Mouse (Mus musculus) gastrocnemius, postnatal 25 days (tissue): ENCODE data around the gene Tlr5. TPM values are rescaled to one million over a fixed set of nuclear protein-coding genes. Genes with fewer than 3 reads are reported as not detected.

Experiments used
- DNase-seq: peaks from one replicate; pipeline ENCODE4 v3.0.0; 2022
- total RNA-seq, 2 experiments: library from RNA; stranded (reverse); gene quantifications; 1 replicate in 1 of 2; 2 replicates in 1 of 2; pipeline ENCODE4 v1.2.3; 2021

The Tlr5 gene
- total RNA-seq, 2 experiments from 2014 or later, result 1.5 to 2.0 TPM

DNA sequence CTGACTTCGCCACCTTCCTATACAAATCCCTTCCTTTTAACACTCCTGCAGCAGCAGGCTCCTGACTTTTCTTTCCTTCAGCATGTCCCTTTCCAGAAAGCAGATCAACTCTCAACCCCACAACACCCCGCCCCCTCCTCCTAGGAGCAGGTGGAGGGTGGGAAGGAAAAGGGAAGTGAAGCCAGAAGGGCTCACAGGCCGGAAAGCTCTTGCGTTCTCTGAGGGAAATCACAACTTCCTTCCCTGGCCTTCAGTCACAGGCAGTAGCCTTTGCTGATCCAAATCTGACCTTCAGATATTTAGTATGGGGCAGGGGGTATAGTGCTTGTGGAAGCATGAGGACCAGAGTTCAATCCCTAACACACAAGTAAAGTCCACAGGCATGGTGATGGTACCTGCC lies 921 bp upstream of the Tlr5 start:
- no peak for DNase-seq

DNA sequence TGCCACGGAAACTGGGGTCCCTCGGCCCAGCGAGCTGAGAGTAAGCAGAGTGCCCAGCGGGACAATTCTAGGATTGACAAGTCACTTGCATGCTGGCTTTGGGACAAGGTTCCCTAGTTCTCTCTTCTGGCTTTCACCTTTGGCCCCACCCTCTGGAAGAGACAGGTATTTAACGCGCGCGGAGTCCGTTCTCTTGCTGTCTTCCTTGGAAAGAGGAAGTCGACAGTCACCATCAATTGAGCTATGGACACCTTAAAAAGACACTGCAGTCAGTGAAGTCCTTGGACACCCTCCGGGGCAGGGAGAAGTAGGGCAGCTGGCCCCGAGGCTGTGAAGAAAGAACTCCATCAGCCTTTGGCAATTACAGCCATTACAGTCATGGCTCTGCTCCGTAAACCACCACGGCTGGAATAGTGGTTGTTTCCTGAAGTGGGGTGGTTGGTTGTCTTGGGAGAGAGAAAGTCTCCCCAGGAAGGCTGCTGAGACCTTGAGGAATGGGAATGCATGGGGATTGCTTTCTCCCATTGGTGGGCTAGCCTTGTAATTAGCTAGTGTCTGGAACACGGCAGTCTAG lies 546 bp downstream of the Tlr5 start:
- DNase-seq, result no peak

DNA sequence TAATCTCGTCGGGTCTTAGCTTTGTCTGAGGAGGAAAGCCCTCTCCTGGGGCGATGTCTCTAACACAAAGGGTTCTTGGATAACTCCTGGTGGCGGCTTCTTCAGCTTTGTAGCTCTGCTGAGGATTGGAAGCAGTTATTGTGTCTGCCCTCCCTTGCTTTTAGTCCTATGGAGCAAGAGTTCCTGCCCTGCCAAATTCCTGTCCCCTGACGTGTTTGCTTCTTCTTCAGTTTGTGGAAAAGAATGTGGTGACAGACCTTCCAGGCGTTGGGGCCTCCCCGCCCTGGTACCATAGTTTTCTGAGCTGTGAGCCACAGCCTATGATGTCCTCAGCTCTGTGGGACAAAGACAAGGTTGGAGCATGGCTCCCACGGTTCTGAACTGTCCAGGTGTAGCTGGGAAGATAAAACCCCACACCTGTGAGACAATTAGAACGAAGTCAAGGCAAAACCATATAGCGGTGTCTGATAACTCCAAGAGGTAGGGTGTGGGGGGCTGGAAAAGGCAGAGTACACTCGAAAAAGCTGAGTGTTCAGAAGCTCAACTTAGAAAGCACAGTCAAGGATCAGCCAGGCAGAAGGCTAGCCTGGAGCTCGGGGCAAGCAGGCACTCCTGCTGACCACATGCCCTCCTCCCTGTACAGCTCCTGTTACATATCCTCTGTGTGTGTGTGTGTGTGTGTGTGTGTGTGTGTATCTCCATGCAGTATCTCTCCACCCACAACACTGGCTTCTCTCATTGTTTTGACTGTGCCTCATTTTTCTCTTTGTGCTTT lies 1.8 kb downstream of the Tlr5 start:
- DNase-seq, result no peak

DNA sequence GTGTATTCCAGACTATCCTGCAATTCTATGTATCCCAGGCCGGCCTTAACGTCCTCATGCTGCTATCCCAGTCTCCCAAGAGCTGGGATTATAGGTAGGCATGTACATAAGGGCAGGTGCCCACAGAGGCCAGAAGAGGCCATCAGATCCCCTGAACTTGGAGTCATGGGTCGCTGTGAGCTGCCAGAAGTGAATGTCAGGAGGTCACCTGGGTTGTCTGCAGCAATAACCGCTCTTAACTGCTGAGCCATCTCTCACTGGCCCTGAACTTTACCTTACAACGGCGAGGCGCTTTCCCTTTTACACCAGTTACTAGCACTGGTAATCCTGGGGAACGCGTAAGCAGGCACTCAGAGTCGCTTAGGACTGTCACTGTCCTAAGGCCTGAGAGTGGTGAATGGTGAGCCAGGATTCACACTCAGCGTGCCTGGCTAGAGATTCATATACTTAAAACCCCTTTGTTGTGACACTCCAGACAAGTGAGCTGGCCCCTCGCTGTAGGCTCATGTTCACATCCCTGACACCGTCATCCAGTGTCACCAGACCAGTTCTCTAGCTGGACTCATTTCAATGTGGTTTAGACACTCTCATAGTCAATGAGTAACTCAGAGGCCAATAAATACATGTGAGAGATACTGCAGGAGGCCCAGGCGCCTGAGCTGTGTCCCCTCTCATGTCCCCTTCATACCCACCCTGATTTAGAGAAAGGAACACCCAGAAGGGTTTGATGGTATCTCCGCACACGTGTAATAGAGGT lies 2.6 kb downstream of the Tlr5 start:
- DNase-seq, result no peak

DNA sequence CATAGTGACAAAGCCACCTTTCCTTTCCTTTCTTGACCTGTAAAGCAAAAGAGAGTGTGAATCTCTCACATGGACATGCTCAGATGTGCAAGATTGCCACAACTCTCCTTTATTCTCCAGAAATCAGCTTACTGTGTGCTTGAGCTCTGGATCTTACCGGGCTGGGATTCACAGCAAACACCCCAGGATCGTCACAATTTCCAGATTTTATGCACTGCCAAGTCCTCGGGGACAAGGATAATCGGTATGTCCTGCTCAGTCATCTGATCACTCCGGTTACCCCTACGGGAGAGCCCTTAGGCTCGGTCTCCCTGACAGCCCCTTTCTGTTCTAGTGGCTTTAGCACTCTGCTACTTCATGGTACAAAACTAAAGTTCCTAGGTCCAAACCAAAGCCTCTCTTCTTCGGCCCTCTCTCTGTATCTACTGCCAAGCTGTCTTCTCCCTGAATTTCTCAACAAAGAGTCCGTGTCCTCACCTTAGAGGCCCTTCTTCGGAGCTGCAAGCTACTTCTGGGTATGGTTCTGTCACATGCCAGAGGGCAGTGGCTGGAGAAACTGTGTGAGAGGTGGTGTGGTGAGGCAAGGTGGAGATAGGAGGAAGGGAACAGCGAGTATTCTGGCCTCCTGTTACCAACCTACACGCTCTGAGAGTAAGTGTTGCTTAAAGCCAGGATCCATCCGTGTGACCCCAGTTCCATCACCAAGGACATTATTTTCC lies 3.4 kb downstream of the Tlr5 start:
- DNase-seq, result no peak

DNA sequence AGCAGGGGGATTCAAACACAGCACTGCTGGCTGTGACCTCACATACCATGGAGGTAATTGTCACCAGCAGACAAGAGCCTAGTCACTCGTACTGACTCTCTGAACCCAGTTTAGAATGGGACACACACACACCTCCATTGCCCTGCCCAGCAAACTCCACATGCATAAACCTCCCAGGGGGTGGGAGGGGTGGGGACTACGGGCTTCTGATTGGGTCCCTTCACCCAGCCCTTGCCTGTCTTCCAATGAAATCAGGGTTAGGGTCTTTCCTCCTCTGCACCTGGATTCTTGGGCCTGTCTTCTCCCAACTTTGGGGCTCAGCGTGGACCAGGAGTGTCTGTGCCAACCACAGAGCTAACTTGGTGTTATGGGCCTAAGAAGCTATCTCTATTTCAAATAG lies 4.2 kb downstream of the Tlr5 start:
- no peak for DNase-seq

DNA sequence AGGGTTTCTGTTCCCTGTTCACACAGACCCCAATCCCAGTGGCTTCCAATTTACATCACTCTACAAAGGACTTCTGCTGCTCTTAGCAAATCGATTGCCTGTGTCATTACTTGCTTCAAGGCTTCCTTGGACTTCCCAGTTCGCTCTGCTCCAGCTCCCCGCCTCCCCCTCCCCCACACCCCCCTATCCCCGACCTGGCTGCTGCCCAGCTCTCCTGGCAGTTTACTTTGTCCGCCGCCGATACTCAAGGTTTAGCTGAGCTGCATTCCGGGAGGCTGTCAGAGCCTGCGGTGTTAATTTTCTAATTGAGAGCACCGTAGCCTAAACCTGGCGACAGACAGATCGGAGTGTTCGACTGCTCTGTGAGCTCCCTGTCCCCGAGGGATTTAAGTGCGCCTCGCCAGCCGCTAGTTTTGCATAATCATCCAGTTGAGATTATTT lies 4.7 kb downstream of the Tlr5 start:
- DNase-seq, result no peak

DNA sequence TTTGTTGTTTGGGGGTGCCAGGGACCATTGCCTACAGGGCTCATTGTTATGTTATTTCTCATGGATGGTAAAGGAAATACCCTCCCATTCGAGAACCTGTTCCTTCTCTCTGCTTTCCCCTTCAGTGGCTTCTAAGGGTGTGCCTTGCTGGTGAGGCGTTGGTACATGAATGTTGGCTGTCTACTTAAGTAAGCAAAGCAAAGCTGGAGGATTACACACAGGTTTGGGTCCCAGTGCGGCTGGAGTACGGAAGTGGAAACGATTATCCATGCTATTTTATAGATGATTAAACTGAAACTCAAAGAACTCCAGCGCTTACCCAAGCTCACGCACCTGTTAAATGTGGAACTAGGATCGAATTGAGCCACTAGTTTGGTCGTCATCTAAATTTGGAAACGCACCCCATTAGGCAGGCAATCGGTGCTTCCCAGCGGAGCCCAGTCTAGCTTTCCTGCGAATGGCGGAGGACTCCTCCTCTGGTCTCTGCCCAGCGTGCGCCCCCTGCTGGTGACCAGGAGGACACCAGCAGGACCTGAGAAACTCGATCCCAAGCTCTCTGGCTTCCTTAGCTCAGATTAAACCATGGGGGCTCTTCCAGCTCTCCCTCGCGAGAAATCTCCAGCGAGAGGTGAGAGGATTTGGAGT lies 5.3 kb downstream of the Tlr5 start:
- peak; percentile 77 for DNase-seq

DNA sequence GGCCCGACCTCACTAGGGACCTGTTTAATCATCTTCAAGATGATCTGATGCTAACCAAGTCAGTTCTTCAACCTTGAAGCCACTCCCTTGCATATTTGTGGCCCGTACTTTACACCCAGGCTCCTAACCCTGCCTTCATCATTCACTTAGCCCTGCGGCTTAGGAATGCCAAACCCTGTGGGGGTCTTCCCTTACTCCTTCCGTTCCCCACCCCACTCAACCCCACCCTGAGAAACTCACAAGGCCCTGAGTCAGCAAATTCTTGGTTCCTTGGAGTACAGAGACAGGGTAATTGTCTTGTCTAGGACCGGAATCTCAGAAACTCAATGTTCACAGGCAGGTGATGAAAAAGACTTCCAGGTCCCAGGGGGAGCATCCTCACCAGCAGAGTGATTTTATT lies 6.5 kb downstream of the Tlr5 start:
- DNase-seq, result no peak

DNA sequence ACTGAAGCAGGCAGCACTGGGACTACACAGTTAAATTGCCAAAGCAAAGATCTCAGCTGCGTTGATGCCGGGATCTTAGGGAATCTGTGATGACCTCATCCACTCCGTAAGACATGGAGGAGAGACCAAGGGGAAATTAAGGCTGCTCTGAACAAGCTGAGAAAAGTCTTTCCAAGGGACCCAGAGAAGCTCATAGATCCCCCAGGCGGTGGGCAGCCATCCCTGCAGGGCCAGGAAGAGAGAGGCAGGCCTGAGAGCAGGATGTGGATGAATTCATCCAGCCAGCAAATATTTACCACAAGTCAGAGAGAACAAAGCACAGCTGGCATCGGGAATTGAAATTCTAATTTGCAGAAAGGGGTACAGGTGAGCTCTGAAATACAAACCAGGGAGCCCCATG lies 8.7 kb downstream of the Tlr5 start:
- no peak for DNase-seq

DNA sequence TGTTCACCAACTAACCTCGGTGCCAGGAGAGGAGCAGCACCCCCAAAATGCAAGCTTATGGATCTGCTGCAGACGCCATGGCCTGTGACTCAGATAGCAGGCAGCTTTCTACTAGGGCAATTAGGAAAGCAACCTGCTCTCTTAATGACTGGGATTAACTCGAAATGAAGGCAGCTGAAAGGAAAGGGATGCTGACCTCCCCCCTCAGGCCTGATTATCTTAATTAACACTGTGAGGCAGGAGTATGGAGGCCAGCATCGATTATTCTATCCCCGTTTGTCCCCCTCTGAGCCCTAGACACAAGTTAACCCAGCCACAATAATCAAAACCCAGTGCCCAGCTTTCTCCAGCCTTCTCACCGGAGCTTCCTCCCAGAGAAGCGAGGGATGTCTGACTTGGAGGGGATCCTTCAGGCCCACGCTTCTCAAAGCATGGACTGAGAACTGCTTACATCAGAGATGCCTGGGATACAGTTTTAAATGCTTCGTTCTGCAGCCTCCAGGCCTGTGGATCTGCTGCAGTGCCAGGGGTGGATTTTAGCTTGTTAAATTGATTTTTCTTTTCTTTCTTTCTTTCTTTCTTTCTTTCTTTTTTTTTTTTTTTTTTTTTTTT lies 10.4 kb downstream of the Tlr5 start:
- no peak for DNase-seq

DNA sequence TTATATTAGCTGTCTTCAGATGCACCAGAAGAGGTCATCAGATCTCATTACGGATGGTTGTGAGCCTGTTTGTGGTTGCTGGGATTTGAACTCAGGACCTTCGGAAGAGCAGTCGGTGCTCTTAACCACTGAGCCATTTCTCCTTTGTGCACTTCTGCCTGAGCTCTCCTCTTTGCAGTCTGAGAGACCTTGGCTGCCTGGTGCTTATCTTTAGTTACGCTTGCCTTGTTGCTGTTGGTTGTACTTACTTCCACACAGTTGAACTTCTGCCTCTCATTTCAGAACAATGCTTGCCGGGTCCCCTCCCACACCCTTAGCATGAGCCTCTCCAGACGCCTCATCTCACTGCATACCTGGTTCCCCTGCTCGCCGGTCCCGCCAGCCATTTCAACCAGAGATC lies 14.1 kb downstream of the Tlr5 start:
- no peak for DNase-seq

DNA sequence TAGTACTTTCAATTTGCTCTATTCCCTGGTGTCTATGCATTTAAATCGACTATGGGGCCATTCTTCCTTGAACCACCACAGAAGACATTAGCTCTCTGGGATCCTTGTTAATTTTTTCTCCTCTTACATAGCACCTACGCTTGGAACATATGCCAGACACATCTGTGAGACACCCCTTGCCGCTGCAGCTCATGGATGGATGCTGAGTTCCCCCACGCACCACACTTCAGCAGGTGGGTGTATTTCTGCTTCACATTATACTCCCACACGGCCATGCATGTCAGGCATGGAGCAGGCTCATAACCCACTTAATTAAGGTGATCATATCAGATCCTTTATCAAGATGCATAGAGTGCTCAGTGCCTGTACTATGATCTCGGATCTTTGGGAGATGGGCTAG lies 17.7 kb downstream of the Tlr5 start:
- DNase-seq, result no peak

DNA sequence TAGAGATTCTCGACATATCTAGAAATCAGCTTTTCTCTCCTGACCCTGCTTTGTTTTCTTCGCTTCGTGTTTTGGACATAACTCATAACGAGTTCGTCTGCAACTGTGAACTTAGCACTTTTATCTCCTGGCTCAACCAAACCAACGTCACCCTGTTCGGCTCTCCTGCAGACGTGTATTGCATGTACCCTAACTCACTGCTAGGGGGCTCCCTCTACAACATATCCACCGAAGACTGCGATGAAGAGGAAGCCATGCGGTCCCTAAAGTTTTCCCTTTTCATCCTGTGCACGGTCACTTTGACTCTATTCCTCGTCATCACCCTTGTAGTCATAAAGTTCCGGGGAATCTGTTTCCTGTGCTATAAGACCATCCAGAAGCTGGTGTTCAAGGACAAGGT lies 20.2 kb downstream of the Tlr5 start:
- DNase-seq, result no peak

DNA sequence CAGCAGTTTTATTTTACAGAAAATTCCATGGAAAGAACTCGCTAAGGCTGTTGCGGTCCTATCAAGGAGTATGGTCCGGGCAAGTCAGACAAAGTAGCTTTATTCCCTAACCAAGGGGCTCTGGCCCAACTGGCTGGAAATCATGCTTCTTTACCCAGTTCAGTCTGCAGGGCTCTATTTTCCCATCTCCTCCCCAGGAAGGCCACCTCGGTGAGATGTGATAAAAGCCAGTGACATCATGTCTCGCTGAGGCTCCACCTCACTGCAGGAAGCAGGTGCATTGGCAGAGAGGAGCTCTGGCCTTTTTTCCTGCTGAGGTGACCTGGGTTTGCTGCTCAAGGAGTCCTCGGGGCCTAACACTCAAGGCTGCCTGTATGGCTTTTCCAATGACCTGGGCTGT lies 26.1 kb downstream of the Tlr5 start:
- DNase-seq, result no peak

DNA sequence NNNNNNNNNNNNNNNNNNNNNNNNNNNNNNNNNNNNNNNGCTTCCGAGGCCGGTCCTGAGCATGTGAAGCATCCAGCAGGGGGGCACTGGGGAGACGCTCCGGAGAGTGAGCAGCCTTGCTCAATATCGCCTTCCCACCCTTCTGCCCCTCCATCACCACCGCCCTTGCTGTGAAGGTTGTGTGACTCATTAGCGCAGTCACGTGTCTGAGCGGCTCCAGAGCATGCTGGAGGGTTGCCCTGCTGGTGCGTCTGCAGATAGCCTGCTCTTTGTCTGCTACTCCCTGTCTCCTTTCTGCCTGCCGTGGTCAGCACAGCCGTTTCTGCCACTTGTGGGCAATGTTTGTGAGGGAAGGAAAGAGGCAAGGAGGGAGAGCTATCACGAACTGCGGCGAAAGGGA lies 28.4 kb downstream of the Tlr5 start:
- DNase-seq, result peak; percentile 83

DNA sequence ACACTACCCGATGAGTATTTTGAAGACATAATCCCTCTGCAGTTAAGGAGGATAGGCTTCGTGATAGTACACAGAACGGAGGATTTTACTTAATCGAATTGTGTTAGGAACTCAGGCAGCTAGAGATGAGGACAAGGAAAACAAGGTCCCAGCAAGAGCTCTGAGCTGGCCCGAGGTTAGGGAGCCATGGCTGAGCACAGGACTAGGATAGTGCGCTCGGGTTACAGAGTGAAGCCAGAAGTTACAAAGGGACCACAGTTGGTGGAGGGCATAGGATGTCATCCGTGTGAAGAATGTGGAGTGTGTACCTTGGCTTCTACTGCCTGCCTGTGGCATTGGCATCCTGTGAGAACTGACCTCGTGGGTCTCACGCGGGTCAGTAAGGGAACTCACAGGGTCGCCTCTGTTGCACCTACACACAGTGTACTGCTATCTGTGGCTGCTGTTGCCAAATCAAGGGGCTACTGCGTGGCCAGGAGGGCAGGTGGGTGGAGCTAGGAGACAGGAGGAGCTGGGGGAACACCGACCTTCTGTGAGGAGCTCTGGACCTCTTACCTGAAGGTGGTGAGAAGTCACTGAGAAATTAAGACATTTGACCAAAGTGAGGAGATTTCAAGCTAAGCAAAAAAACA lies 29.0 kb downstream of the Tlr5 start:
- no peak for DNase-seq

DNA sequence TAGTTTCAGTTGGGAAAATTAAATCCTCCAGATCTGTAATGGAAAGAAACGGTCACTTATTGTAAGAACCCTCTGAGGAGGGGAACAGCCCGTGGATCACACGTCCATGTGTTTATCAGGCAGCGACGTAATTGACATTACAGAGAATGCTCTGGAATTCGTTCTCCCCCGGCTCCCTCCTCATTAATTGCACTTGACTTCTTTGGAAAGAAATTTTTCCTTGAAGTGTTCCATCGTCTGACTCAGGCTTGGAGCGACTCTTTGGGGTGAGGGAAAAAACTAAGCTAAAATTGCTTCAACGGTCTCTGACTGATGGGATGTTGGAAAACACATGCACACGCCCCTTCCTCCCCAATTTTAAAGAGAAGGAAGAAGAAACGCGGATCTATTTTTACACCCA lies 31.7 kb downstream of the Tlr5 start:
- DNase-seq, result no peak

DNA sequence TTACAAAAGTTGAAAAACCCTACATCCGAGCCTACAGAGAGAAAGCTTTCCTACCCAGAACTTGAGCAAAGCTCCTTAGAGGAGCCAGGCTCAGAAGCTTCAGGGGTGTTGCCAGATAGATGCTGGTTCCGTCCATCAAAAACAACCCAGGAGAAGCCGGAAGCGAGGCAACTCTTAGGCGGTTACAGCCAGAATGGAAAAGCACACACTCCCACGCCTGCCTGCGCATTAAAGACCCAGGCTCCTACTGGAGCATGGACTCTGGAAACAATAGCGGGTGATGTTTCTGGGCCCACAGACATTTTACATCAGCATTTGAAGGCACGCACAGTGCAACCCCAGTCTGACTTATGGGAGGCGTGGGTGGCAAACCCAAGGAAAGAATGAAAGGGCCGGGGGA lies 32.2 kb downstream of the Tlr5 start:
- DNase-seq, result no peak

DNA sequence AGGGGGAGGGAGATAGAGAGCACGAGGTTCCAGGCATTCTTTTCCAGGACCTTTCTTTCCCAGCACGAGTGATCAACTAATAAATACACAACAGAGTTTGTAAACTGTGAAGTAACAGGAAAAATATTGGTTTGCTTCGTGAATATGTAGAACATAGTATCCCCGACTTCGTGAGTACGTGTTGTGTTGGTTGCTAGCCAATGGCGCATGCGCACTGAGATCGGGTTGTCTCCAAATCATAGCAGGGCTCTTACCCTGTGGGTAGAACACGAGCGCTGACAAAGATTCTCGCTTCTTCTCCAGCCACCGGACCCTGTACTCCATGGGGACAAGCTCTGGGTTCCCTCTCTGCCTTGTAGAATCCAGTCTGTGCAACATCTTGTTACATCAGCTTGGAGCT lies 33.2 kb downstream of the Tlr5 start:
- DNase-seq, result no peak

DNA sequence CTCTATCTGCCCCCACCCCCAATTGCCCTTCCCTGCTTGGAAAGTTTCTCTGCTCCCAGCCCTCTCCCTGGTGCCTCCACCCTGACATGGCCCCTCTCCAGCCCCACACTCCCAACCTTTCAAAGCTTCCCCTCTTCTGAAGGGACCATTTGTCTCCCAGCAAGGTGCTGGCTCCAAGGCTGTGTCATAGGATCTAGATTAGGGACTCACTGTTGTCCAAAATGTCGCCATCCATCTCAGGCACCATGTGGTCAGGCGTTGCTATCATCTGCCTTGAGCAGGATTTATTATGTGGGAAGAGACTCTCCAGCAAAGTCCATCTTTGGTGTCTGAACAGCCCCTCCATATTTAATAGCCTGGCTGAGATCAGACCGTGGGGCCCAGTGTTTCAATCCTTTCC lies 34.1 kb downstream of the Tlr5 start:
- no peak for DNase-seq
